Mouse (Mus musculus): ENCODE measurements at regions not wholly inside any gene's neighbourhood (a gene's known extent, or its start where the extent isn't known, plus 50 kb on each side); places are given as distances from the start of the nearest gene placed in this dataset.

DNA sequence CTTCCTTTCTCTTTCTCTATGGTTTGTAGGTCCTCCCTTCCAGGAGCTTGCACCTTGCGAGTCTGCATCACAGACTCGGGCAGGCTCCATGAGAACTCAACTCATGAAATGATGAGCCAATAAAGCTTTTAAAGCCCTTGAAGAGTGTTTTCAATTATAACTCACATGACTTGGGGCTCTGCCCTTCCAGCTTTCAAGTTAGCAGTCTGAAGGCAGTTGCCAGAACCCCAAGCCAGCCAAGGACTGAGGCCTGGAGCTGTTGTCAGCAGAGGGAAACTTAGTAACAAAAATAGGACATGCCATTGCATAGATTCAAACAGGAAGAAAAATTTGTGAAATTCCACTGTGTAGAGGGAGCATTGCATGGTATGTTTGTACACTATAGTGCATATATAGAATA is 169.3 kb downstream of the Mex3b start:
- Histone ChIP-seq H3K27ac (ENCODE audit: control insufficient read depth, low read depth, low read length) (no peak overlapping the region), H3K9ac (ENCODE audit: control insufficient read depth, low read depth, low read length, poor library complexity, severe bottlenecking) (no peak overlapping the region), H3K27me3 (ENCODE audit: control insufficient read depth in 1 of 2, insufficient read depth in 2 of 2, low read length in 2 of 2) (no peaks in the 10 kb centered on the region), H3K4me3 (ENCODE audit: control insufficient read depth in 1 of 2, insufficient read depth in 1 of 2, low read depth in 2 of 2, low read length in 2 of 2) (no peak overlapping the region), H3K79me2 (ENCODE audit: control insufficient read depth, insufficient read depth, low read length, poor library complexity) (no peaks in the 10 kb centered on the region), H3K9me3 (replicated peaks; ENCODE audit: insufficient read depth, low read length) (no peaks in the 10 kb centered on the region), H3K4me1 (ENCODE audit: control insufficient read depth in 1 of 2, insufficient read depth in 2 of 2, low read length in 2 of 2) (no peaks in the 10 kb centered on the region), H3K36me3 (ENCODE audit: control insufficient read depth in 1 of 2, insufficient read depth in 2 of 2, low read length in 2 of 2) (no peaks in the 10 kb centered on the region)
- TF ChIP-seq BHLHE40 (IDR thresholded peaks at IDR 0.05; ENCODE audit: borderline replicate concordance, low read depth, low read length) (no peak), UBTF (IDR thresholded peaks at IDR 0.05; ENCODE audit: borderline replicate concordance, insufficient read depth, low read depth, low read length) (no peak), GABPA (IDR thresholded peaks at IDR 0.05; ENCODE audit: low read depth, low read length) (no peak), ZKSCAN1 (IDR thresholded peaks at IDR 0.05; ENCODE audit: low read depth, low read length) (no peak), MYB (IDR thresholded peaks at IDR 0.05; ENCODE audit: low read depth, low read length) (no peak), NRF1 (IDR thresholded peaks at IDR 0.05; ENCODE audit: insufficient read depth, low read depth, low read length, poor library complexity, severe bottlenecking) (no peak), GATA1 (IDR thresholded peaks at IDR 0.05; ENCODE audit: low read depth, low read length) (no peak)
- DNase-seq (ENCODE audit: low read depth, low spot score), result no peak

DNA sequence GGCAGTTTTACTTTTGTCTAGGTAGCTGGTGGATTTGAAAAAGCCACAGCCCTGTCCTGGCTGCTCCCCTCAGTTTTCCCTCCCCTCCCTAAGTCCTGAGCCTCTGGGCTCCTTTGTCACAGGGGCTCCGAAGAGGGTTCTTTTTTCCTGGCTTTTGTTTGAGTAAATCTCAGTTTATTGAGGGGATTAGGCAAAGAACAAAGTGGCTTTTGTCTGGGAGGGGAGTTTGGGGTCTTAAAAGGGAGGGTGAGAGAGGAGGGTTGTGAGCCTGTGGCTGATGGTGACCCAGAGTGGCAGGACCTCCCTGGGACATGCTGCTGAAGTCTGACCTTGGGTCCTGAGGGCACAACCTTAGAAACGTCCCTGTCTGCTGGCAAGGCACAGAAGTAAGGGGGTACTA is 170.0 kb downstream of the Mex3b start:
- no peak overlapping the region for H3K27ac ChIP-seq (ENCODE audit: control insufficient read depth, low read depth, low read length)
- no peak for DNase-seq (ENCODE audit: low read depth, low spot score)
- H3K36me3 ChIP-seq (ENCODE audit: control insufficient read depth in 1 of 2, insufficient read depth in 2 of 2, low read length in 2 of 2), result no peaks in the 10 kb centered on the region
- TF ChIP-seq TAL1 (IDR thresholded peaks at IDR 0.05; ENCODE audit: low read length), result no peak
- no peaks in the 10 kb centered on the region for H3K4me1 ChIP-seq (ENCODE audit: control insufficient read depth in 1 of 2, insufficient read depth in 2 of 2, low read length in 2 of 2)
- no peaks in the 10 kb centered on the region for H3K27me3 ChIP-seq (ENCODE audit: control insufficient read depth in 1 of 2, insufficient read depth in 2 of 2, low read length in 2 of 2)
- H3K4me3 ChIP-seq (ENCODE audit: control insufficient read depth in 1 of 2, insufficient read depth in 1 of 2, low read depth in 2 of 2, low read length in 2 of 2), result no peak overlapping the region
- H3K9ac ChIP-seq (ENCODE audit: control insufficient read depth, low read depth, low read length, poor library complexity, severe bottlenecking), result no peak overlapping the region
- no peaks in the 10 kb centered on the region for H3K9me3 ChIP-seq (replicated peaks; ENCODE audit: insufficient read depth, low read length)
- H3K79me2 ChIP-seq (ENCODE audit: control insufficient read depth, insufficient read depth, low read length, poor library complexity), result no peaks in the 10 kb centered on the region

DNA sequence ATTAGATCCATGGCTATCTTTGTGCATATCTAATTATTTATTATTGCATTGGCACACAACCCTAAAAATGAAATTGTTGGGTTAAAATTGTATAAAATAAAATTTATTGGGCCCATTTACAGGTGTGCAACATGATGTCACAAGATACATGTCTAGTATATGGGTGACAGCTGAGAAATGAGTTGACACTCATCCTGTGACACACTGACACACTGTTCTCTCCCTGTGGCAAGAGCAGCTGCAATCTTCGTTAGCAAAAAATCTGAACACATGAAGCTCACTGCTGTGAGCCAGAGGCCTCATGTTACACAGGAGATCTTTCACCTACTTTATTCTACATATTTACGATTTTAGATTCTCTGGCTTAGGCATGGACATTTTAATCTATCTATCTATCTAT is 170.6 kb downstream of the Mex3b start:
- Histone ChIP-seq H3K36me3 (ENCODE audit: control insufficient read depth in 1 of 2, insufficient read depth in 2 of 2, low read length in 2 of 2) (no peaks in the 10 kb centered on the region), H3K27me3 (ENCODE audit: control insufficient read depth in 1 of 2, insufficient read depth in 2 of 2, low read length in 2 of 2) (no peaks in the 10 kb centered on the region), H3K27ac (ENCODE audit: control insufficient read depth, low read depth, low read length) (no peak overlapping the region), H3K4me1 (ENCODE audit: control insufficient read depth in 1 of 2, insufficient read depth in 2 of 2, low read length in 2 of 2) (no peaks in the 10 kb centered on the region), H3K9ac (ENCODE audit: control insufficient read depth, low read depth, low read length, poor library complexity, severe bottlenecking) (no peak overlapping the region), H3K4me3 (ENCODE audit: control insufficient read depth in 1 of 2, insufficient read depth in 1 of 2, low read depth in 2 of 2, low read length in 2 of 2) (no peak overlapping the region), H3K79me2 (ENCODE audit: control insufficient read depth, insufficient read depth, low read length, poor library complexity) (no peaks in the 10 kb centered on the region), H3K9me3 (replicated peaks; ENCODE audit: insufficient read depth, low read length) (no peaks in the 10 kb centered on the region)
- TF ChIP-seq POLR2AphosphoS2 (IDR thresholded peaks at IDR 0.05; ENCODE audit: low read length), result no peak
- no peak for TF ChIP-seq NELFE (IDR thresholded peaks at IDR 0.05; ENCODE audit: low read depth, low read length)
- no peak for TF ChIP-seq MAZ (IDR thresholded peaks at IDR 0.05; ENCODE audit: low read depth, low read length)
- TF ChIP-seq BHLHE40 (IDR thresholded peaks at IDR 0.05; ENCODE audit: borderline replicate concordance, low read depth, low read length), result no peak
- TF ChIP-seq SMC3 (IDR thresholded peaks at IDR 0.05; ENCODE audit: low read depth, low read length), result no peak
- no peak for DNase-seq (ENCODE audit: low read depth, low spot score)
